Mouse (Mus musculus) lung, adult 2 months (tissue): Measurements from ENCODE around the gene Rrnad1. TPM values are rescaled to one million over a fixed set of nuclear protein-coding genes. Genes with fewer than 3 reads are reported as not detected.
"Not testable (repeated sequence)": the region's sequence is repeated elsewhere in the genome, so short reads cannot be mapped to it uniquely, and the experiment has no call there.

Source experiments
- DNase-seq: peaks from one replicate; pipeline ENCODE4 v3.0.0; 2022
- H3K4me1 ChIP-seq: fragments of 200-500 bp; 2 replicates; pipeline ENCODE4 v1.6.1; 2011; ENCODE audit warnings: low read length; ENCODE audit not compliant: control insufficient read depth, insufficient read depth
- H3K4me3 ChIP-seq: fragments of 200-500 bp; replicated peaks from 2 replicates; pipeline ENCODE3; 2011; ENCODE audit warnings: low read depth, mild to moderate bottlenecking, control low read depth, low read length; ENCODE audit errors: extremely low read depth
- CTCF ChIP-seq: fragments of 200-500 bp; IDR thresholded peaks from 2 replicates; pipeline ENCODE4 v1.5.1; 2011; ENCODE audit warnings: mild to moderate bottlenecking, low read length, control low read depth; ENCODE audit not compliant: insufficient read depth
- POLR2A ChIP-seq: fragments of 200-500 bp; IDR thresholded peaks from 2 replicates; pipeline ENCODE4 v1.6.1; 2011; ENCODE audit warnings: low read depth, mild to moderate bottlenecking, control low read depth, low read length, borderline replicate concordance; ENCODE audit errors: extremely low read depth
- WGBS: fragments of 180-500 bp; shearing (Covaris S2); methylation state at CpG from one replicate; pipeline ENCODE4 v1.1.7; 2018; 5-methylcytosine and 5-hydroxymethylcytosine counted together
- polyA plus RNA-seq: library from polyadenylated mRNA; depleted of rRNA; stranded (reverse); fragments of >200 nt; gene quantifications from 2 replicates; pipeline ENCODE4 v1.2.3, GENCODE M21; 2012

Rrnad1 gene
- polyA plus RNA-seq, 1 experiment: 29.7 TPM

DNA sequence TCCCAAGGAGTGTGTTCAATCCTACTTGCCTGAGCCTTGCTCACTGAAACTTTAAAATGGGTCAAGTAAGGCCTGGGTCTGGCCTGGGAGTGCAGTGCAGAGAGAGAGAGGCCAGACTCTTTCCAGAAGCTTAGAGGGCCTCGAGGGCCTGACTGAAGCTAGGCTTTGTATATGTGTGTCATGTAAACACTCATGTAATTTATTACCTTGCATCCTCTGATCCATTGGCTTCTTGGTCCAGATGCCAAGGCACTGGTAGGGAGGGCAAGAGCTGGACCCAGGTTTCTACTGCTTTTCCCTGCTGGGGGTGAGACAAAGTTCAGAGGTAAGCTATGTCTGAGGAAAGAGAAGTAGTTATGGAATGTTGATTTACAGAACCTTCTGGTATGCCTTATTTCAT lies 22.6 kb downstream of the Rrnad1 start:
- peak; percentile 37 for DNase-seq

DNA sequence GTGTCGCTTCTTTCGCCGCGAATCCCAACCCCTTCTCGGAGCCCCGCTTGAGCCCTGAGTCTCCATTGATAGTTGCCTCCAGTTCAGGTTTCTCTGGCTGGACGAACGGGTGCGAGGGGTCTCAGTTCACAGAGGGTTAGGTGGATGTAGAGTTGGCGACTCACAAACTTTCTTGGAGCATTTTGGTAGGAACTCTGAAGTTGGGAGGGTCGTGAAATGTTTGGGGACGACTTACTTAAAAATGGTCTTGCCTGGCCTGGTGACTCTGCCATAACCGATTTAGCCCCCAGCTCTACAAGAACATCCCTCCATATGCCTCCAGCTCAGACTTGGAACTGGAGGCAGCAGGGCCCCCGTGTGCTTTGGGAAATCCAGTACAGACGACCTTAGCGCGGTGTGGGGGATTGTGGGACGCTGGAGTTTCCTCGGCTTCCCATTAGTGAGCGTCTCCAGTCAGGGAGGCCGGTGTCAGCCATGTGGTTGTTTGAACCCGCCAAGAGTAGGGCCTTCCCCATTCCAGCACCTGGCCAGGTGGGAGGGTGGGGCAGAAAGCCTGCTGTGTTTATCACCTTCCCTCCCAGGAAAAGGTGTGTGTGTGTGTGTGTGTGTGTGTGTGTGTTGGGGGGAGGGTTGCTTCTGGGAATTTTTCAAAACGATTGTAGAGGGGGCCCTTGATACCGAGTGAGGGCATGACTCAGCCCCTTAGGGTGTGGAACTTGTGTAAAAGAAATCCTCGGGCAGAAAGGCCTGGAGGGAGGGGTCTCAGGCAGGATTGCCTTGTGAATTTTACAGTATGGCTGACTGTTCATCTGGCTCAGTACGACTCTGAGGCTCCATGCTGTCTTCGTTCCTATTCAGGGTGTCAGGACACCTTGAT lies 23.3 kb downstream of the Rrnad1 start:
- DNase-seq: peak; percentile 66
- Histone ChIP-seq H3K4me3 (peak overlapping the region; percentile 97), H3K4me1 (peaks cover 17% of the 10 kb centered on the region)
- TF ChIP-seq POLR2A (no peak; the same call in 1 of the 2 replicates), CTCF (no peak)
- WGBS: under 1% methylated on average over 27 of the region's 27 CpGs

More for the DNA sequence above, 22.6 kb downstream of the Rrnad1 start:
- peak overlapping the region; percentile 97 for H3K4me3 ChIP-seq
- peaks cover 17% of the 10 kb centered on the region for H3K4me1 ChIP-seq
- no peak for TF ChIP-seq POLR2A
- no peak for TF ChIP-seq CTCF
- 0% methylated on average over 1 of the region's 1 CpGs for WGBS

DNA sequence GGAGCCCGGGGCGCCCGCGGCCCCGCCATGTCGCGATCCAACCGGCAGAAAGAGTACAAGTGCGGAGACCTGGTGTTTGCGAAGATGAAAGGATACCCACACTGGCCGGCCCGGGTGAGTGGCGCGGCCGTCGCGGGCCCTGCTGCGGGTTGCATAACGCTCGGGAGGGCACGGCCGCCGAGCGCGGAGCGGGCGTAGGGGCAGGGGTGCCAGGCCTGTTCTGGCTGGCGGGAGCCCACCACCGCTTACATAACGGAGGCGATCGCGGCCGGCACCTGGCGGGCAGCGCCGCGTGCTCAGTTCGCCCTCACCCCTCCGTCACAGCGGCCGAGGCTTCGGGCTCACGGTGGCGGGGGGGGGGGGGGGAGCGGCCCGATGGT lies 23.9 kb downstream of the Rrnad1 start:
- peak overlapping the region; percentile 97 for H3K4me3 ChIP-seq
- WGBS: under 1% methylated on average over 43 of the region's 47 CpGs
- DNase-seq: no peak
- no peak for TF ChIP-seq CTCF
- TF ChIP-seq POLR2A: no peak
- peaks cover 17% of the 10 kb centered on the region for H3K4me1 ChIP-seq

DNA sequence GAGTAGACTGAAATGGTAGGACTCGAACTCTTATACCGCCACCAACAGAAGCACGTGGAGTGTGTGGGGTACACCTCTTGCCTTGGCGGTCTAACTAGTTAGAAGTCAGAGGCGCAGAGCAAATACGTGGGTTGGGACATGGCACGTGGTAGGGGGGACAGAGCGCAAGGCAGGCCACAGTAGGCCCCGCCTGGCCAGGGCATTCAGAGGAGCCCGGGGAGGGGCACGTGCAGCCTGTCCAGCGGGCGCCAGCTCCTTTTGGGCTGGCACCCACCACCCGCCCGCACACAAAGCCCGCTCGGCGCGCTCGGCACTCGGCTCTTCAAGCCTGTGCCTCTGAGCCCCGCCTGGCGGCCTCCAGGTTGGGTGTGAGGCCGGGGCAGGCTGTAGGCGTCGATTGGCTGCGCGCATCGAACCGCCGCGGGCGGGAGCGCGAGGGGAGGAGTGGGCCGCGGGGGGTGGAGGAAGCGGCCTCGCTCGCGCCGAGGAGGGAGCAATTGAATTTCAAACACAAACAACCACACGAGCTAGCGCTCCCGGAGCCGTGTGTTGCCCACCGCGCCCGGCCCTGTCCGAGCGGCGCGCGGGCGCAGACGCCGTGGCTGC lies 24.5 kb downstream of the Rrnad1 start, which contains the start of gene Hdgf:
Hdgf (plus strand) TSS at position 442 of the 606 bp plus-strand sequence.
- under 1% methylated on average over 53 of the region's 57 CpGs for WGBS
- H3K4me1 ChIP-seq: peaks cover 17% of the 10 kb centered on the region
- DNase-seq: peak; percentile 91
- no peak for TF ChIP-seq CTCF
- TF ChIP-seq POLR2A: peak; percentile 51; the same call in 1 of the 2 replicates
- peak within 1 kb of the TSS; percentile 97 for H3K4me3 ChIP-seq

DNA sequence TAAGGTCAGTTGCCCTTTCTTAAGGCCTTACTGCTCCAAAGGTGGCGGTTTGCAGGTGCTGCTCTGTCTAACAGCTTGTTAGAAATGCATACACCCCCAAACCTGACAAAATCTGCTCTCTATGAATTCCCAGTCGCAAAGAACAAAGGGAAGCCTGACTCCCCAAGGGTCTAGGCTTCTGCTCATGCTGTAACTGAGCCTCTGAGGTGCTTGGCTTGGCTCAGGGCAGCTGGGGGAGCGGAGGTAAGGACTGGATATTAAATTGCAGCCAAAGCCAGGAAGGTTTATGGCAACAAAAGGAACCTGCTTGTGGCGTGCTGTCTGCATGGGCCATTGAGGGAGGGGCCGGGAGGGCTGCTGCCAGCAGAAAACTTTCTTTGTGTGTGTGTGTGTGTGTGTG lies 26.7 kb downstream of the Rrnad1 start:
- WGBS: 69% methylated on average over 5 of the region's 5 CpGs
- Histone ChIP-seq H3K4me3 (no peak overlapping the region), H3K4me1 (peaks cover 10% of the 10 kb centered on the region)
- TF ChIP-seq CTCF (no peak), POLR2A (no peak)
- no peak for DNase-seq

DNA sequence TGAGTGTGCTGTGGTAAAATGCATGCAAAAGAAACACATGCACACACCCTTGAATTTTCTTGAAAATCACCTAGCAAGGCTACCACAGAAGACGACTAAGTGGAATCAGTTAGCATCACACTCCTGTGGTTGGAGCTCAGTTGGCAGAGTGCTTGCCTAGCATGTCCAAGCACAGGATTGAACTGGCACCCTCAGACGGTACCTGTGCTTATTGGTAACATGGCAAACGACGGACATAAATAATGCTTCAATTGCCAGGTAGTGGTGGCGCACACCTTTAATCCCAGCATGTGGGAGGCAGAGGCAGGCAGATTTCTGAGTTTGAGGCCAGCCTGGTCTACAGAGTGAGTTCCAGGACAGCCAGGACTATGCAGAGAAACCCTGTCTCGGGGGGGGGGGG lies 28.6 kb downstream of the Rrnad1 start:
- DNase-seq, H3K4me3 ChIP-seq, H3K4me1 ChIP-seq: not testable (repeated sequence)
- WGBS: 74% methylated on average over 6 of the region's 6 CpGs

DNA sequence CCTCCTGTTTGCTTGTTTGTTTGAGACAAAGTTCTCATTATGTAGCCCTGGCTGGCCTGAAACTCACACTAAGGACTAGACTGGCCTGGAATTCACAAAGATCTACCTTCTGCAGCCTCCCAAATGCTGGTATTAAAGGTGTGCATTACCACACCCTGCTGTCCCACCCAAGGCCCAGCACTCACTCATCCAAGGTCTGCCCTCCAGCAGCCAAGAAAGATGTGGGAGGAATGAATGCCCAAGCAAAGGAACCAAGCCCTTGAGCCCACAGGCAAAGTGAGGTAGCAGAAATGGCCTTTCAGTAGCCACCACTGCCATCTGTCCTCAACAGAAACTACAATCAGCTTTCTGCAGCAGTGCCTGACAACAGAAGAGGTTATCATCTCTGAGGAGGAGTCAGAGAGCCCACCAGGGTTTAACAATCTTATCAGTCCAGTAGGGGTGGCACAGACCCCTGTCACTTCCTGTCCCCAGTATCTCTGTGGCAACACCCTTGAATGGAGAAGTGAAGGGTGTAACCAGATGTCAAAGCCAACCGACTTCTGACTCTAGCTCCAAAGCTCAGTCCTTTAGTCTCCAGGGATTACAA lies 29.4 kb downstream of the Rrnad1 start:
- TF ChIP-seq CTCF (no peak), POLR2A (no peak)
- DNase-seq: no peak
- 6% methylated on average over 1 of the region's 1 CpGs for WGBS
- Histone ChIP-seq H3K4me1 (no peaks in the 10 kb centered on the region), H3K4me3 (no peak overlapping the region)

DNA sequence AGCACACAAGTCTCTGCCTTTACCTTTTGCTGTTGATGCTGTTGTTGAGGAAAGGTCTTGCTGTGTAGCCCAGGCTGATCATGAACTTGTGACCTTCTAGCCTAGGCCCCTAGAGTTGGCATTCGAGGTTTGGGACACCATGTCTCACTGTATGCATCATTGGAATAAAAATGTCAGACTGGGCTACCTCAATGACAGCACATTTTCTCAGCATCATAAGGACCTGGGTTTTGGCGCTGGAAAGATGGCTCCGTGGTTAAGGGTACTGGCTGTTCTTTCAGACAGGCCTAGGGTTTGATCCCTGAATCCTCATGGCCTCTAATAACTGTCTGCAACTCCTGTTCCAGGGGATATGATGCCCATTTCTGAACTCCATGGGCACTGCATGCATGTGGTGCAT lies 30.7 kb downstream of the Rrnad1 start:
- Histone ChIP-seq H3K4me3 (no peak overlapping the region), H3K4me1 (no peaks in the 10 kb centered on the region)
- TF ChIP-seq POLR2A (no peak), CTCF (no peak)
- no peak for DNase-seq
- WGBS: 75% methylated on average over 3 of the region's 3 CpGs

DNA sequence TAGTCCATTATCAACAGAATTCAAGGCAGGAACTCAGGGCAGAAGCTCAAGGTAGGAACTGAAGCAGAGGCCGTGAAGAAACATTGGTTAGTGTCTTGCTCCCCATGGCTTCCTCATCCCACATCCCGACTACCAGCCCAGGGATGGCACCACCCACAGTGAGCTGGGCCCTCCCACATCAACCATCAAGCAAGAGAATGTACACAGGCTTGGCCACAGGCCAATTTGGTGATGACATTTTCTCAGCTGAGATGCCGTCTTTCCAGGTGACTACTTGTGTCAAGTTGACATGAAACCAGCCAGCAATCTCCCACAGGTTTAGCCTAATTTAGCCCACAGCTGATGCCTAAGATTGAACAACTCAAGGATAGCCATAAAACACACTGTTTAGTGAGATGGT lies 31.3 kb downstream of the Rrnad1 start:
- Histone ChIP-seq H3K4me1 (no peaks in the 10 kb centered on the region), H3K4me3 (no peak overlapping the region)
- 49% methylated on average over 3 of the region's 3 CpGs for WGBS
- TF ChIP-seq POLR2A: no peak
- no peak for TF ChIP-seq CTCF
- DNase-seq: no peak

DNA sequence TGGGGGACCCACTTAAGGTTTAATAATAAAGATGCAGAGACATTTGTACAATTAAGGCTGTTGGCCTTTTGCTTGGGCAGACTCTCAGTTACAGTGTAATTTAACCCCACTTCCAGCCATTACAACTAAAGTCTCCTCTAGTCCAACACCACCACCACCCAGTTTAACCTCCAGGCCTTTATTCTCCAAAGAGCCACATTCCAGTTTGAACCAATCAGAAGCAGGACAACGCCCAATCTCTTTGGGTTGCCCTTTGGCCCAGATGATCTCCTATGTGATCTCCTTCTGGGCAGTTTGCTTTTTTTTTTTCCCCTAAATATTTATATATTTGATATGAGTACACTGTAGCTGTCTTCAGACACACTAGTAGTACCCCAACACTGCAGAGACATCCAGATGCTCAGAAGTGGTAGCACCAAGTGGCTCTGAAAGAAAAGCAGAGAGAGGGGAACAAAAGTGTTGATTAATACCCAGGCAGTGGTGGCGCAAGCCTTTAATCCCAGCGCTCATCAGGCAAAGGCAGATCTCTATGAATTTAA lies 37.1 kb downstream of the Rrnad1 start:
- no peak for DNase-seq
- H3K4me3 ChIP-seq: no peak overlapping the region
- H3K4me1 ChIP-seq: no peaks in the 10 kb centered on the region
- WGBS: 81% methylated on average over 3 of the region's 3 CpGs
- TF ChIP-seq POLR2A (no peak), CTCF (no peak)
